Mouse (Mus musculus) cerebellum, adult 2 months (tissue): ENCODE results near the gene AI837181.

Experiments used
- CTCF ChIP-seq: fragments of 200-500 bp; IDR thresholded peaks from 2 replicates; pipeline ENCODE4 v1.5.1; 2011; ENCODE audit warnings: low read depth, mild to moderate bottlenecking, control low read depth, low read length, moderate library complexity, borderline replicate concordance; ENCODE audit not compliant: insufficient read depth
- POLR2A ChIP-seq: fragments of 200-500 bp; IDR thresholded peaks from 2 replicates; pipeline ENCODE4 v1.6.1; 2011; ENCODE audit warnings: low read length, control low read depth, borderline replicate concordance; ENCODE audit not compliant: insufficient read depth

DNA sequence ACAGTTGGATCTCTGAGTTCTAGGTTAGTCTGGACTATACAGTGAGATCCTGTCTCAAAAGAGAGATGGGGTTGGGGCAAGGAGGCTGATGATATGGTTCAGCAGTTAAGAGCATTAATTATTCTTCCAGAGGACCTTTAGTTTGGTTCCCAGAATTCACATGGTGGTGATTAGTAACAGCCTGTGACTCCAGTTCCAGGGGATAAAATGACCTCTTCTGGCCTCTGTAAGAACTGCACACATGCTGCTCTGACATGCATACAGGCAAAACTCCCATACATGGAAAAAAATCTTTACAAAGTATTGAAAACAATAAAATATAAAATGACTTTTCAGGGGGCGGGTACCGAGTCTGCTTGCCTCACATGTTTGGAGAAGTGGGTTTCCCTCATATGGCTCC lies 3.1 kb downstream of the AI837181 start:
- TF ChIP-seq CTCF (peak; percentile 39; the same call in 1 of the 2 replicates), POLR2A (no peak)
